In genomic region chr2:102091516-102092350, GRCm38 (mm10) we compare ENCODE assay signal across 8 mouse cellular contexts.
DNase-seq lines count a peak whose midpoint lies in the region; ATAC-seq and TF ChIP-seq lines count a peak whose summit lies in the region.

No protein-coding gene starts in this region.

- H3K9me3 ChIP-seq in G1E (replicated peaks), result no peaks in the 10 kb centered on the region

- H3K27ac ChIP-seq in embryonic fibroblast, embryonic 13.5 days (ENCODE audit: insufficient read depth, low read length), result no peak overlapping the region

- H3K4me3 ChIP-seq in G1E (ENCODE audit: low read depth, low read length), result no peak overlapping the region
- H3K4me3 ChIP-seq in embryonic fibroblast, embryonic 13.5 days (ENCODE audit: insufficient read depth, low read length), result no peak overlapping the region

- peak; percentile 10; the same call in 1 of the 2 replicates for TF ChIP-seq CTCF in G1E (IDR thresholded peaks at IDR 0.05; ENCODE audit: low read depth, low read length)
- TF ChIP-seq CTCF in embryonic fibroblast, embryonic 13.5 days (IDR thresholded peaks at IDR 0.05; ENCODE audit: borderline replicate concordance, insufficient read depth, low read length), result peak; percentile 68; the same call in 1 of the 2 replicates

- peaks cover 5% of the 10 kb centered on the region for H3K27me3 ChIP-seq in G1E (ENCODE audit: insufficient read depth, low read length)

- peak; percentile 30 for DNase-seq in G1E (ENCODE audit: low spot score)
- peak; percentile 94 for DNase-seq in brain, adult 2 months (ENCODE audit: low read depth, low spot score)
- peak; percentile 68 for DNase-seq in layer of hippocampus, adult 9-10 months (ENCODE audit: low spot score)
- DNase-seq in lung, postnatal 10 days, result peak; percentile 83
- DNase-seq in right cerebral cortex, adult 18-20 months, result peak; percentile 83

- peak; percentile 8; the same call in 1 of the 2 replicates for ATAC-seq in G1E (ENCODE audit: extremely low read depth, insufficient number of reproducible peaks, low FRiP score, poor library complexity, severe bottlenecking)
- peak; percentile 65 to 80 for ATAC-seq in hematopoietic stem cell, adult 5-6 weeks (replicated peaks in 1 of 2; ENCODE audit: insufficient read depth in 1 of 2, low FRiP score in 2 of 2, low TSS enrichment in 1 of 2, low read depth in 1 of 2, poor library complexity in 2 of 2, severe bottlenecking in 2 of 2)
- ATAC-seq in erythroblast, adult 5-6 weeks (replicated peaks; ENCODE audit: low FRiP score, poor library complexity, severe bottlenecking), result no peak

- no peak for TF ChIP-seq POLR2A in embryonic fibroblast, embryonic 13.5 days (IDR thresholded peaks at IDR 0.05; ENCODE audit: low read depth, low read length)

- H3K36me3 ChIP-seq in G1E (replicated peaks), result no peaks in the 10 kb centered on the region

- H3K4me1 ChIP-seq in G1E (ENCODE audit: insufficient read depth, low read depth, low read length), result no peaks in the 10 kb centered on the region
- H3K4me1 ChIP-seq in embryonic fibroblast, embryonic 13.5 days (ENCODE audit: control insufficient read depth, insufficient read depth, low read length), result no peaks in the 10 kb centered on the region

Comparison
In these comparisons a context has a peak if more than half of its experiments do, and no peak if none do; other contexts are left out.
1. DNase-seq: peak in every context shown above with its lines; median percentile 94 in brain, adult 2 months; 83 in lung, postnatal 10 days; 83 in right cerebral cortex, adult 18-20 months; 68 in layer of hippocampus, adult 9-10 months; 30 in G1E.